Mouse (Mus musculus): ENCODE results near the gene Tom1l2.

DNA sequence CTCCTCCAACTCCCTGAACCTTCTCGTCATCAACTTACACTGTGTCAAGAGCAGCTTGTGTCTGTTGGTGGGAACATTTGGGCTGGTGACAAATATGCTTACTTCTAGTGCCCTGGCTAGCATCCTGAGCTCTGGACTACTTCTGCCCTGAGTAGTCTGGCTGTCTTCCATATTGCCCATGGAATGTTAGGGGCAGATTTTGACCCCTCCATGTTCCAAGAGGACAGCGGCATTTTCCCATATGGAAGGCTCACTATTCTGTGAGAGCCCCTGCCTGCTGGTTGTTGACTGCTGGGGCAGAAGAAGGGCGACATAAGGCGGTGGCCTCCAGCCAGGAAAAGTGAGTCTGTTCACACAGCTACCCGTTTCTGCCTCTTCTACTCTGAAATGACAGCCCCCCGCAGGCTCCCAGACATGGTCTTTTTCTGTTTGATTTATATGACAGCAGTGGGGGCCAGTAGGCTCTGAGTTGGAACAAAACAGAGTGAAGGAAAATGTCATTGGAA, 96.5 kb downstream of the Tom1l2 start:
- TF ChIP-seq CTCF (conservative IDR thresholded peaks at IDR 0.05; ENCODE audit: insufficient read depth, insufficient read length, low read depth, low read length): no peak
- no peak for TF ChIP-seq POLR2A (IDR thresholded peaks at IDR 0.05; ENCODE audit: low read depth, low read length)
